Mouse (Mus musculus): Measurements from ENCODE around the gene Hoxc6. TPM values are rescaled to one million over a fixed set of nuclear protein-coding genes. Genes with fewer than 3 reads are reported as not detected.

Hoxc6 gene
- polyA plus RNA-seq, 1 experiment from 2014 or later = 0.16 TPM

- Histone ChIP-seq H3K4me2 (ENCODE audit: low read depth, low read length) (peak overlapping the region; percentile 31; the same call in 1 of the 2 replicates), H3K4me1 (ENCODE audit: control insufficient read depth, insufficient read depth, low read length) (no peaks in the 10 kb centered on the region; the same call in 1 of the 2 replicates), H3K9ac (ENCODE audit: low read length) (no peak overlapping the region), H3K4me3 (ENCODE audit: low read length) (peak overlapping the region; percentile 15; the same call in 1 of the 2 replicates), H3K27ac (ENCODE audit: low read length) (no peak overlapping the region), H3K36me3 (ENCODE audit: control insufficient read depth, insufficient read depth) (no peaks in the 10 kb centered on the region), H3K27me3 (ENCODE audit: control insufficient read depth, insufficient read depth, low read length) (peaks cover 95% of the 10 kb centered on the region), H3K9me3 (replicated peaks; ENCODE audit: control insufficient read depth, low read length) (no peaks in the 10 kb centered on the region)
- ATAC-seq (replicated peaks; ENCODE audit: extremely low read depth, insufficient read depth, low FRiP score) = no peak
- WGBS = under 1% methylated on average over 51 of the region's 57 CpGs
Observed at GRCm38 (mm10) chr15:103014166-103015008, 16.3 kb downstream of the Hoxc6 start.

DNA sequence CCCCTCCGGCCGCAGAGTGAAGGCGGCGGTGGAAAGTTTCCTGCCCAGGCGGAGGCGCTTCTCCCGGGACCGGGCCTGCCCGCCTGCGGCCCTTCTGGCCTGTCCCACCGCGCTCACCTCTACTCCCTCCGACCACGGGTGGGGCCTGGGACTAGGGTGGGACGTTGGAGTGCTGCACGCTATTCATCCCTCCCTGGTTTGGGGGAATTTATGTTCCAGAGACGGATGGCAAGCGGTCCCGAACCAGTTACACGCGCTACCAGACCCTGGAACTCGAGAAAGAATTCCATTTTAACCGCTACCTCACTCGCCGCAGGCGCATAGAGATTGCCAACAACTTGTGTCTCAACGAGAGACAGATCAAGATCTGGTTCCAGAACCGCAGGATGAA, 16.9 kb downstream of the Hoxc6 start:
- 3% methylated on average over 23 of the region's 28 CpGs for WGBS
- Histone ChIP-seq H3K4me3 (ENCODE audit: low read length) (no peak overlapping the region), H3K27me3 (ENCODE audit: control insufficient read depth, insufficient read depth, low read length) (peaks cover 98% of the 10 kb centered on the region), H3K9me3 (replicated peaks; ENCODE audit: control insufficient read depth, low read length) (no peaks in the 10 kb centered on the region), H3K9ac (ENCODE audit: low read length) (no peak overlapping the region), H3K27ac (ENCODE audit: low read length) (no peak overlapping the region), H3K4me1 (ENCODE audit: control insufficient read depth, insufficient read depth, low read length) (no peaks in the 10 kb centered on the region; the same call in 1 of the 2 replicates), H3K36me3 (ENCODE audit: control insufficient read depth, insufficient read depth) (no peaks in the 10 kb centered on the region), H3K4me2 (ENCODE audit: low read depth, low read length) (no peak overlapping the region)
- no peak for ATAC-seq (replicated peaks; ENCODE audit: extremely low read depth, insufficient read depth, low FRiP score)

- Histone ChIP-seq H3K36me3 (ENCODE audit: control insufficient read depth, insufficient read depth) (no peaks in the 10 kb centered on the region), H3K9me3 (replicated peaks; ENCODE audit: control insufficient read depth, low read length) (no peaks in the 10 kb centered on the region), H3K4me2 (ENCODE audit: low read depth, low read length) (no peak overlapping the region), H3K27ac (ENCODE audit: low read length) (no peak overlapping the region), H3K9ac (ENCODE audit: low read length) (no peak overlapping the region), H3K4me1 (ENCODE audit: control insufficient read depth, insufficient read depth, low read length) (no peaks in the 10 kb centered on the region; the same call in 1 of the 2 replicates), H3K4me3 (ENCODE audit: low read length) (no peak overlapping the region), H3K27me3 (ENCODE audit: control insufficient read depth, insufficient read depth, low read length) (peaks cover 98% of the 10 kb centered on the region)
- WGBS = 6% methylated on average over 19 of the region's 19 CpGs
- no peak for ATAC-seq (replicated peaks; ENCODE audit: extremely low read depth, insufficient read depth, low FRiP score)
Observed at GRCm38 (mm10) chr15:103015406-103016166, 17.5 kb downstream of the Hoxc6 start.

- Histone ChIP-seq H3K36me3 (ENCODE audit: control insufficient read depth, insufficient read depth) (no peaks in the 10 kb centered on the region), H3K4me1 (ENCODE audit: control insufficient read depth, insufficient read depth, low read length) (no peaks in the 10 kb centered on the region; the same call in 1 of the 2 replicates), H3K9ac (ENCODE audit: low read length) (no peak within 1 kb of the TSS), H3K27me3 (ENCODE audit: control insufficient read depth, insufficient read depth, low read length) (peaks cover 96% of the 10 kb centered on the region), H3K27ac (ENCODE audit: low read length) (no peak within 1 kb of the TSS), H3K4me3 (ENCODE audit: low read length) (no peak within 1 kb of the TSS), H3K9me3 (replicated peaks; ENCODE audit: control insufficient read depth, low read length) (no peaks in the 10 kb centered on the region), H3K4me2 (ENCODE audit: low read depth, low read length) (no peak within 1 kb of the TSS)
- 19% methylated on average over 9 of the region's 9 CpGs for WGBS
- ATAC-seq (replicated peaks; ENCODE audit: extremely low read depth, insufficient read depth, low FRiP score) = no peak
Observed at GRCm38 (mm10) chr15:103018636-103019035, 20.6 kb downstream of the Hoxc6 start, which contains the start of gene Hoxc4. Hoxc4 (plus strand) TSS chr15:103018934.

DNA sequence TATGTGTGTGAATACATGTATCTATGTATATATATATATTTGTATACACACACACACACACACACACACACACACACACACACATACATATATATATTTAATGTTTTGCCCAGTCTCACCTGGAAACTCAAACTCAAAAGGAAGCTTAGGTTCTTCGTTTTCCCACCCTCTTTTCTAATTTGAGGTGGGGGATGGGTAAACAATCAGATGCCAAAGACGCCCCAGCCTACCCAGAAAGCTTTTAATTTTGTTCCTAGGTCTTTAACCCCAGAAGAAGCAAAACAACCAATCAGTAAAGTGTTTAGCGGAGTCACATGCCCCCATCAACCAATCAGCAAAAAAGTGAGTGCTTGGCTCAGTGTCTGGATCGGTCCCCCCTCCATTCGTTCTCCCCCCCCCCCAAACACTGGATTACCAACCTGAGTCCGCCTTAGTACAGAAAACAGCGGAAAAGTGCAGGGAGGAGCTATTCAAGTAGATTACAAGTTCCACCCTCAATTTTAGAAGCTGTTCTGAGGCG, 22.9 kb downstream of the Hoxc6 start:
- ATAC-seq (replicated peaks; ENCODE audit: extremely low read depth, insufficient read depth, low FRiP score) = no peak
- Histone ChIP-seq H3K27me3 (ENCODE audit: control insufficient read depth, insufficient read depth, low read length) (peaks cover 95% of the 10 kb centered on the region), H3K4me1 (ENCODE audit: control insufficient read depth, insufficient read depth, low read length) (no peaks in the 10 kb centered on the region), H3K4me2 (ENCODE audit: low read depth, low read length) (no peak overlapping the region), H3K36me3 (ENCODE audit: control insufficient read depth, insufficient read depth) (no peaks in the 10 kb centered on the region), H3K9ac (ENCODE audit: low read length) (no peak overlapping the region), H3K27ac (ENCODE audit: low read length) (no peak overlapping the region), H3K4me3 (ENCODE audit: low read length) (no peak overlapping the region), H3K9me3 (replicated peaks; ENCODE audit: control insufficient read depth, low read length) (no peaks in the 10 kb centered on the region)
- WGBS = under 1% methylated on average over 8 of the region's 8 CpGs

DNA sequence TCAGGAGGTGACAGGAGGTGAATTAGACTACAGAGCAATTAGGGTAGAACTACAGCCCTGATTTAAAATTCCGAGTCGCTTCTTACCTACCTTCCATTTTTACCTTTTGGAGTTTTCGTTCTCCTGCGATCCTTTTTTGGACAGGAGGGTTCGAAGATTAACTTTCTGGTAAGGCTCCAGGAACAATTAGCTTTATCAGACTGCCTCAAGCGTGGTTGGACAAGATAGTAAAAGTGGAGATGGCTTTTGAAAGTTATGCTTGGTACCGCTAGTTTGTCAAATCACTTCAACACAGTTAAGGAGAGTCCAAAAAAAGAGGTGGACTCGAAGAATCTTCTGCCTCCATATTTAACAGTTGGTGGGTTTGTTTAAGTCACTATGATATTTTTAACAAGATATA, 23.5 kb downstream of the Hoxc6 start:
- no peak overlapping the region for H3K27ac ChIP-seq (ENCODE audit: low read length)
- no peak overlapping the region for H3K9ac ChIP-seq (ENCODE audit: low read length)
- 6% methylated on average over 8 of the region's 8 CpGs for WGBS
- no peaks in the 10 kb centered on the region for H3K36me3 ChIP-seq (ENCODE audit: control insufficient read depth, insufficient read depth)
- H3K27me3 ChIP-seq (ENCODE audit: control insufficient read depth, insufficient read depth, low read length) = peaks cover 95% of the 10 kb centered on the region
- H3K4me3 ChIP-seq (ENCODE audit: low read length) = no peak overlapping the region
- ATAC-seq (replicated peaks; ENCODE audit: extremely low read depth, insufficient read depth, low FRiP score) = no peak
- H3K9me3 ChIP-seq (replicated peaks; ENCODE audit: control insufficient read depth, low read length) = no peaks in the 10 kb centered on the region
- H3K4me2 ChIP-seq (ENCODE audit: low read depth, low read length) = no peak overlapping the region
- H3K4me1 ChIP-seq (ENCODE audit: control insufficient read depth, insufficient read depth, low read length) = no peaks in the 10 kb centered on the region

- no peaks in the 10 kb centered on the region for H3K4me1 ChIP-seq (ENCODE audit: control insufficient read depth, insufficient read depth, low read length)
- no peak overlapping the region for H3K27ac ChIP-seq (ENCODE audit: low read length)
- no peaks in the 10 kb centered on the region for H3K36me3 ChIP-seq (ENCODE audit: control insufficient read depth, insufficient read depth)
- no peak overlapping the region for H3K9ac ChIP-seq (ENCODE audit: low read length)
- H3K4me3 ChIP-seq (ENCODE audit: low read length) = no peak overlapping the region
- H3K9me3 ChIP-seq (replicated peaks; ENCODE audit: control insufficient read depth, low read length) = no peaks in the 10 kb centered on the region
- no peak overlapping the region for H3K4me2 ChIP-seq (ENCODE audit: low read depth, low read length)
- peaks cover 95% of the 10 kb centered on the region for H3K27me3 ChIP-seq (ENCODE audit: control insufficient read depth, insufficient read depth, low read length)
- ATAC-seq (replicated peaks; ENCODE audit: extremely low read depth, insufficient read depth, low FRiP score) = no peak
- WGBS = 2% methylated on average over 2 of the region's 2 CpGs
Observed at GRCm38 (mm10) chr15:103024131-103024530, 26.1 kb downstream of the Hoxc6 start.

DNA sequence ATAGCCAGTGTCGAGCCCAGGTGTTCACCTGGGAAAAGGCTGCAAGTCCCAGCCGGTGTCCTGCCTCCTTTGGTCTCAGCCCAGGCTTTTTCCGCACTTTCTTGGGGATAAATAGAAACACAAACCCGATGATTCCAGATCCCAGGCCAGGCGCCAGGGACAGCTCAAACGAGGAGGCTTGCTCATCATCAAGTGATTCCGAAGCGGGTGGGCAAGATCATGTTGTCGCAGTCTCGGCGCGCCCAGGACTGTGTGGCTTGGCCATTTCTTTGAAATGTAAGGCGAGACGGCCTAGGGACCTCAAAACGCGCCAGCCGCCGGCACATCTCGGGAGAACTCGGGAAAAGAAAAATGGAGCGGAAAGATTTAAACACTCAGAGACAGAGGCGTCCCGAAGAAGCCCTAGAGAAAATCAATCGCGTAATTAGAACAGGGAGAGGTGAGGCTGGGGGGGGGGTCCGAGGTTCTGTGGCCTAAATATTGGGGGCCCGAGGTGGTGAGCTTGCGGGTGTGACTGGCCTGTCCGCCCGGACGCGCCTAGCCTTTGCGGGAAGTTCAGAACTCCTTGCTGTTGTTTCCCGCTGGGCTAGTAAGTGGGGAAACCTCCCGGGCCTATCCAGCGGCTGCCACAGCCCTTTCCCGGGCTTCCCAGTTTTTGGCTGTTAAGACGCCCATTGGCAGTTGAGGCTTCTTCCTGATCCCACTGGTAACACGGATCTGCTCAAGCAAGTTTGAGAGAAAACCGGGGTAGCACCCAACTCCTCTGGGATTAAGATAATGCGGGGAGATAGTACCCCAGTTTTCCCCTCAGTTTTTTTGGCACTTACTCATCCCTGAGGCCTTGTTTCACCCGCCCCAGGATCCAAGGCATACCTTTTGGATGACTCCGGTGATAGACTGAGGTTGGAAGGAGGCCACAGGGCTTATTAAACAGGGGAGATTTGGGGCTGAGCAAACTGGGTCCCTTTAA, 29.5 kb downstream of the Hoxc6 start:
- Histone ChIP-seq H3K4me2 (ENCODE audit: low read depth, low read length) (no peak overlapping the region), H3K4me3 (ENCODE audit: low read length) (no peak overlapping the region), H3K9ac (ENCODE audit: low read length) (no peak overlapping the region), H3K4me1 (ENCODE audit: control insufficient read depth, insufficient read depth, low read length) (no peaks in the 10 kb centered on the region), H3K36me3 (ENCODE audit: control insufficient read depth, insufficient read depth) (no peaks in the 10 kb centered on the region), H3K27me3 (ENCODE audit: control insufficient read depth, insufficient read depth, low read length) (peaks cover 87% of the 10 kb centered on the region), H3K27ac (ENCODE audit: low read length) (no peak overlapping the region), H3K9me3 (replicated peaks; ENCODE audit: control insufficient read depth, low read length) (no peaks in the 10 kb centered on the region)
- WGBS = 3% methylated on average over 43 of the region's 43 CpGs
- no peak for ATAC-seq (replicated peaks; ENCODE audit: extremely low read depth, insufficient read depth, low FRiP score)
